Mouse (Mus musculus): Measurements from ENCODE around the gene Ushbp1. TPM values are rescaled to one million over a fixed set of nuclear protein-coding genes. Genes with fewer than 3 reads are reported as not detected.

The Ushbp1 gene
- polyA plus RNA-seq, 1 experiment = 38.5 TPM

DNA sequence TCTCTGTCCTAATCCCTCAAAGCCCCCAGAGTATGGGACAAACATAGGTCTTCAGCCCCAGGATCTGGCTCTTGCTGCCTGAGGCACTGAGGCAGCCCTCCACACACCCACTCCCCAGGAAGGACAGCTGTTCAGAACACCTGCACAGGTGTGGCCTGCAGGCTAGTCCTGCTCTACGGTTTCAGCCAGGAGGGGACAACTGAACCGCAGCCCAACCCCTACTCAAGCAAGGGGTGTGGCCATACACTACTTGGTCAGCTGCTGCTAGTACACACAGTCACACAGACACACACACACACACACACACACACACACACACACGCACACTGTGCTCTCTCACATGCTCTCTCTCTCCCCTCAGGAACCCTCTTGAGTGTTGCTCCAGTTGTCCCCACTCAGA lies 11.7 kb downstream of the Ushbp1 start:
- H3K27ac ChIP-seq (ENCODE audit: insufficient read depth, low read depth, low read length) = peak overlapping the region; percentile 96
- WGBS = 33% methylated on average over 3 of the region's 3 CpGs
- H3K36me3 ChIP-seq (ENCODE audit: control insufficient read depth, insufficient read depth, low read length) = no peaks in the 10 kb centered on the region
- no peak for TF ChIP-seq POLR2A (IDR thresholded peaks at IDR 0.05; ENCODE audit: low read depth, low read length)
- TF ChIP-seq CTCF (conservative IDR thresholded peaks at IDR 0.05; ENCODE audit: insufficient read depth, insufficient read length, low read depth, low read length) = no peak
- peaks cover 22% of the 10 kb centered on the region for H3K4me1 ChIP-seq (ENCODE audit: control insufficient read depth, insufficient read depth, low read length)
- H3K4me3 ChIP-seq (ENCODE audit: insufficient read depth, low read depth, low read length) = no peak overlapping the region
- no peaks in the 10 kb centered on the region for H3K27me3 ChIP-seq (replicated peaks; ENCODE audit: control insufficient read depth, insufficient read depth, low read length)
- no peak for DNase-seq

DNA sequence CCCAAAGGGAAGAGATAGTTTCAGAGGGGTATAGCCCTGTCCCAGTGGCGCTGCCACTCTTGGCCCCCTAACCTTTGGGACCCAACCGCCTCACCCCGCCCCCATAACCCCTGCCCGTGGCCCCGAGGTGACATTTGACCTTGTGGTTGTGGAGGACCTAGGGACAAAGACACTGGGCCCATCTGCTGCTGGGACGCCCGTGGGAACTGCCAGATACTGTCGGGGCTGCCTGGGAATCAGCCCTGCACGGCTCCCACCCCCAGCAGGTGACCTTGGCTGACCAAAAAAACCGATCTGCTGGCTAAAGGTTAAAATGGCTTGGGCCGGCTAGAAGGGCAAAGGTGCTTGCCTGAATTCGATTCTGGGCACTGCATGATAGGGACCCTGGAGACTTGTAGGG lies 12.2 kb downstream of the Ushbp1 start:
- peak; percentile 69 for DNase-seq
- TF ChIP-seq POLR2A (IDR thresholded peaks at IDR 0.05; ENCODE audit: low read depth, low read length) (no peak), CTCF (conservative IDR thresholded peaks at IDR 0.05; ENCODE audit: insufficient read depth, insufficient read length, low read depth, low read length) (no peak)

GRCm38 (mm10) chr8:71381971-71382961 lies 13.3 kb downstream of the Ushbp1 start:
- peak; percentile 95 for DNase-seq
- H3K4me1 ChIP-seq (ENCODE audit: control insufficient read depth, insufficient read depth, low read length) = peaks cover 29% of the 10 kb centered on the region
- H3K27ac ChIP-seq (ENCODE audit: insufficient read depth, low read depth, low read length) = peak overlapping the region; percentile 96
- H3K27me3 ChIP-seq (replicated peaks; ENCODE audit: control insufficient read depth, insufficient read depth, low read length) = no peaks in the 10 kb centered on the region
- H3K4me3 ChIP-seq (ENCODE audit: insufficient read depth, low read depth, low read length) = peak overlapping the region; percentile 95
- no peaks in the 10 kb centered on the region for H3K36me3 ChIP-seq (ENCODE audit: control insufficient read depth, insufficient read depth, low read length)
- 4% methylated on average over 75 of the region's 80 CpGs for WGBS
- no peak for TF ChIP-seq CTCF (conservative IDR thresholded peaks at IDR 0.05; ENCODE audit: insufficient read depth, insufficient read length, low read depth, low read length)
- no peak for TF ChIP-seq POLR2A (IDR thresholded peaks at IDR 0.05; ENCODE audit: low read depth, low read length)

More for the DNA sequence above, 12.2 kb downstream of the Ushbp1 start:
- H3K4me1 ChIP-seq (ENCODE audit: control insufficient read depth, insufficient read depth, low read length) = peaks cover 26% of the 10 kb centered on the region
- H3K4me3 ChIP-seq (ENCODE audit: insufficient read depth, low read depth, low read length) = no peak overlapping the region
- H3K36me3 ChIP-seq (ENCODE audit: control insufficient read depth, insufficient read depth, low read length) = no peaks in the 10 kb centered on the region
- peak overlapping the region; percentile 96 for H3K27ac ChIP-seq (ENCODE audit: insufficient read depth, low read depth, low read length)
- H3K27me3 ChIP-seq (replicated peaks; ENCODE audit: control insufficient read depth, insufficient read depth, low read length) = no peaks in the 10 kb centered on the region
- WGBS = 20% methylated on average over 12 of the region's 12 CpGs

DNA sequence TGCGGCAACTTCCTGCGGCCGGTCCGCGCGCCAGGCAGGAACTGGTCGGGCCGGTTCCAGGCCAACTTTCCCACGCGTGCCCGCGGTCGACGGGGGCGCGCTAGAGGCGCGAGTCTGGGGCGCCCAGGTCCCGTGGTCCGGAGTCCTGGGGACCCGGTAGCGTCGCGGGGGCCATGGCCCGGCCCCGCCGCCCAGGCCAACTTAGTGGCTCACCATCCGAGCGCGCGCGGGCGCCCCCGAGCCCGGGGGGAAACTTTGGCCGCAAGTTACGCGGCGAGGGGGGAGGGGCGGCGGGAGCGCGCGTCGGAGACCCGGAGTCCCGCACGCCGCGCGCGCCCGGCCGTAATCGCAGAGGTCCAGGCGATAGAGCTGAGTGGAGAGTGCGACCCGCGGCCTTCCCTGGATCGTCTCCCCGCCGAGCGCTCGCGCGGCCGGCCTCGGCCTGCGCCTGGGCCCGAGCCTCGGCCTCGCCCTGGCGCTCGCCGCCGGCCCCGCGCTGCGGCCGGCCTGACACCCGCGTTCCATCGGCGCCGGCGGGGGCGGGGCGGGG lies 14.1 kb downstream of the Ushbp1 start, which contains the start of gene Nr2f6:
Nr2f6 (minus strand) TSS at position 540 of the 550 bp plus-strand sequence.
- 7% methylated on average over 88 of the region's 89 CpGs for WGBS
- no peaks in the 10 kb centered on the region for H3K27me3 ChIP-seq (replicated peaks; ENCODE audit: control insufficient read depth, insufficient read depth, low read length)
- H3K36me3 ChIP-seq (ENCODE audit: control insufficient read depth, insufficient read depth, low read length) = no peaks in the 10 kb centered on the region
- TF ChIP-seq POLR2A (IDR thresholded peaks at IDR 0.05; ENCODE audit: low read depth, low read length) (no peak), CTCF (conservative IDR thresholded peaks at IDR 0.05; ENCODE audit: insufficient read depth, insufficient read length, low read depth, low read length) (no peak)
- H3K4me1 ChIP-seq (ENCODE audit: control insufficient read depth, insufficient read depth, low read length) = peaks cover 37% of the 10 kb centered on the region
- peak; percentile 81 for DNase-seq
- peak within 1 kb of the TSS; percentile 95 for H3K4me3 ChIP-seq (ENCODE audit: insufficient read depth, low read depth, low read length)
- H3K27ac ChIP-seq (ENCODE audit: insufficient read depth, low read depth, low read length) = peak within 1 kb of the TSS; percentile 96

DNA sequence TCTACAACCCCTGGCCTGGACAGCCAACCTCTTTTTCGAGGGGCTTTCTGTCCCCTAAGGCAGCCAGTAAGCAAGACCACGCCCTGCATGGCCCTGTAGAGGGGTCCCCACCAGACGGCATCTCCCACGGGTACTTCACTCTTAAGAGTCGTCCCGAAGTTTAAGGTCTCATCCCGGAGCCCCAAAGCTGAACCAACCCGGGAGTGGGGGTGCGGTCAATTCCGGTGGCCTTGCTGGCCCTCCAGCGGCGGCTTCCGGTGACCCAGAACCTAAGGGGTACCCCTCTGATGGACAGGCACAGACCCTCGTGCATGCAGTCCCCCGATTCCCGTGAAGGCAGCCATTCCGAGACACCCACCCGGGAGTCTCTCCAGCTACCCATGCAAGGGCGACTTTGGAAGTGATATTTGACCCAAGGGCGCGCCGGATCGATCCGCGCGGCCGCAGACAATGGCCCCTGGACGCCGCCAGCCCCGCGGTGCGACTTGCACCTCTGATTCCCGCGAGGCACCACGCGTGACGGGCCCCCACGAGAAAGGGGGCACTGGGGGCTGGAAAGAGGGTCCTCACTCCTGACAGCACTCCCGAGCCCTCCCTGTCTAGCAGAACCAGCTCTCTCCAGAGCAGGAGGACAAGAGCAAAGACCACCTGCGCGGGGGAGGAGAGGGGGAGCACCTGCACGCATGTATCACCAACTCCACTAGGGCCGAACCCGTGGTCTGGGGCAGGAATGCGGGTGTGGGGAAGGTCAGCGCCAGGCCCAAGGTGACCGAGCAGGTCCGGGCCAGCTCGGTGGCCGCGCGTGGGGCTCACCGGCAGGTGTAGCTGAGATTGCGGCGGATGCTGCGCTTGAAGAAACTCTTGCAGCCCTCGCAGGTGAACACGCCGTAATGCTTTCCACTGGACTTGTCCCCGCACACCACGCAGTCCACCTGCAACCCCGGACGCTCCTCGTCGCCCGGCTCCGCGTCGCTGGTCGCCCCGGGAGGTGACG lies 15.1 kb downstream of the Ushbp1 start:
- Histone ChIP-seq H3K4me1 (ENCODE audit: control insufficient read depth, insufficient read depth, low read length) (peaks cover 41% of the 10 kb centered on the region), H3K27ac (ENCODE audit: insufficient read depth, low read depth, low read length) (peak overlapping the region; percentile 95), H3K36me3 (ENCODE audit: control insufficient read depth, insufficient read depth, low read length) (no peaks in the 10 kb centered on the region), H3K27me3 (replicated peaks; ENCODE audit: control insufficient read depth, insufficient read depth, low read length) (no peaks in the 10 kb centered on the region), H3K4me3 (ENCODE audit: insufficient read depth, low read depth, low read length) (peak overlapping the region; percentile 95)
- WGBS = 1% methylated on average over 72 of the region's 72 CpGs
- DNase-seq = peak; percentile 43
- TF ChIP-seq CTCF (conservative IDR thresholded peaks at IDR 0.05; ENCODE audit: insufficient read depth, insufficient read length, low read depth, low read length) (no peak), POLR2A (IDR thresholded peaks at IDR 0.05; ENCODE audit: low read depth, low read length) (no peak)

DNA sequence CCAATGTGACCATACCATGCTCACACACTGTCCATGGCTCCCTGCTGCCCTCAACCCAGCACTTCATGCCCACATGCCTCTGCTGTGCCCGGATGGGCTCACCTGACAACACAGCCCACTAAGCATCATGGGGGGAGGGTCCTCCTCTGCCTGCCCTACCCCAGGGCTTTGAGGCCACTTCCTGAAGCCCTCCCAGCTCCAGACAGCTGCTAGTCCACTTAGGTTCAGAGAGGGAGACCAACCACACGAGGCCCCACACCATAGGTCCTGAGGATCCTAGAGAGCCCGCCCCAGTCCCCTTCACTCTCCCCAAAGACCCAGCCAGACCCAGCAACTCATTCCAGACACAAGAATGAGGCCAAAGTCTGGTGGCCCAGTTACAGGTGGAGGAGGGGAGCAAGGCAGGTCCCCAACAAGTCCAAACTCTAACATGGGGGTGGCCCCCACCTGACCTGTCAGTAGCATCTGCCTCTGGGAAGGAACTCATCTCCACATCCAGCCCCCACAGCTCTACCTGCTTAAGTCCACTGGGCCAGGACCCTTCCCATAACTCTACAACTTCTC lies 16.0 kb downstream of the Ushbp1 start:
- TF ChIP-seq POLR2A (IDR thresholded peaks at IDR 0.05; ENCODE audit: low read depth, low read length) (no peak), CTCF (conservative IDR thresholded peaks at IDR 0.05; ENCODE audit: insufficient read depth, insufficient read length, low read depth, low read length) (no peak)
- H3K4me1 ChIP-seq (ENCODE audit: control insufficient read depth, insufficient read depth, low read length) = peaks cover 48% of the 10 kb centered on the region
- H3K27ac ChIP-seq (ENCODE audit: insufficient read depth, low read depth, low read length) = 0 out of 2 replicates have a peak overlapping the region, but pooled peaks have one; percentile 95
- peak; percentile 70 for DNase-seq
- 31% methylated on average over 3 of the region's 3 CpGs for WGBS
- H3K4me3 ChIP-seq (ENCODE audit: insufficient read depth, low read depth, low read length) = peak overlapping the region; percentile 95
- no peaks in the 10 kb centered on the region for H3K27me3 ChIP-seq (replicated peaks; ENCODE audit: control insufficient read depth, insufficient read depth, low read length)
- 0 out of 2 replicates have a peak, but pooled peaks cover under 1% of the 10 kb centered on the region for H3K36me3 ChIP-seq (ENCODE audit: control insufficient read depth, insufficient read depth, low read length)

Measured in kidney, adult 2 months (tissue).